Comparison of ENCODE assay signal across 8 mouse cellular contexts in genomic region chr5:107611224-107611623, GRCm38 (mm10). TPM values are rescaled to one million over a fixed set of nuclear protein-coding genes. Genes with fewer than 3 reads are reported as not detected.
DNase-seq lines count a peak whose midpoint lies in the region; ATAC-seq and TF ChIP-seq lines count a peak whose summit lies in the region.

No protein-coding gene starts in this region.

- TF ChIP-seq POLR2A in brain, embryonic 14.5 days (IDR thresholded peaks at IDR 0.05; ENCODE audit: borderline replicate concordance, extremely low read depth, insufficient read depth, insufficient read length, poor library complexity, severe bottlenecking), result no peak

- H3K27me3 ChIP-seq in hindbrain, embryonic 10.5 days (ENCODE audit: insufficient read depth, poor library complexity, severe bottlenecking), result no peaks in the 10 kb centered on the region
- no peaks in the 10 kb centered on the region for H3K27me3 ChIP-seq in hindbrain, embryonic 12.5 days
- no peaks in the 10 kb centered on the region for H3K27me3 ChIP-seq in hindbrain, embryonic 11.5 days (ENCODE audit: control insufficient read depth, insufficient read depth, low read length)

- H3K4me2 ChIP-seq in hindbrain, embryonic 12.5 days (replicated peaks), result no peak overlapping the region
- H3K4me2 ChIP-seq in hindbrain, embryonic 11.5 days (replicated peaks; ENCODE audit: low read depth, low read length), result no peak overlapping the region

- H3K9me3 ChIP-seq in hindbrain, embryonic 10.5 days, result no peaks in the 10 kb centered on the region
- H3K9me3 ChIP-seq in hindbrain, embryonic 12.5 days (replicated peaks), result no peaks in the 10 kb centered on the region
- no peaks in the 10 kb centered on the region for H3K9me3 ChIP-seq in hindbrain, embryonic 11.5 days (ENCODE audit: control insufficient read depth, low read length)

- H3K4me1 ChIP-seq in hindbrain, embryonic 10.5 days (replicated peaks), result no peaks in the 10 kb centered on the region
- H3K4me1 ChIP-seq in hindbrain, embryonic 12.5 days, result no peaks in the 10 kb centered on the region
- no peaks in the 10 kb centered on the region for H3K4me1 ChIP-seq in hindbrain, embryonic 11.5 days (replicated peaks; ENCODE audit: control insufficient read depth, insufficient read depth, low read length)

- H3K9ac ChIP-seq in hindbrain, embryonic 12.5 days, result no peak overlapping the region
- no peak overlapping the region for H3K9ac ChIP-seq in hindbrain, embryonic 11.5 days (ENCODE audit: low read depth, low read length)

- H3K36me3 ChIP-seq in hindbrain, embryonic 10.5 days, result peaks cover 45% of the 10 kb centered on the region
- peaks cover 28% of the 10 kb centered on the region for H3K36me3 ChIP-seq in hindbrain, embryonic 12.5 days
- H3K36me3 ChIP-seq in hindbrain, embryonic 11.5 days (ENCODE audit: control insufficient read depth, insufficient read depth, low read length), result no peaks in the 10 kb centered on the region

- WGBS in hindbrain, embryonic 10.5 days, result 2% methylated on average over 2 of the region's 2 CpGs
- WGBS in hindbrain, embryonic 12.5 days, result 1% methylated on average over 2 of the region's 2 CpGs
- 1% methylated on average over 2 of the region's 2 CpGs for WGBS in hindbrain, embryonic 11.5 days

- DNase-seq in hindbrain, embryonic 10.5 days (ENCODE audit: low spot score), result peak; percentile 60
- peak; percentile 78 for DNase-seq in brain, embryonic 14.5 days (ENCODE audit: low read depth)
- DNase-seq in hindbrain, embryonic 11.5 days (ENCODE audit: low spot score), result peak; percentile 83
- DNase-seq in layer of hippocampus, postnatal 10 days (ENCODE audit: low spot score in 2 of 2), result peak; percentile 72 to 77
- DNase-seq in right cerebral cortex, postnatal 4 days, result peak; percentile 44

- no peak overlapping the region for H3K27ac ChIP-seq in hindbrain, embryonic 10.5 days
- no peak overlapping the region for H3K27ac ChIP-seq in hindbrain, embryonic 12.5 days
- no peak overlapping the region for H3K27ac ChIP-seq in hindbrain, embryonic 11.5 days (ENCODE audit: low read depth, low read length)

- no peak overlapping the region for H3K4me3 ChIP-seq in hindbrain, embryonic 10.5 days
- no peak overlapping the region for H3K4me3 ChIP-seq in hindbrain, embryonic 12.5 days
- H3K4me3 ChIP-seq in hindbrain, embryonic 11.5 days (ENCODE audit: low read depth, low read length), result no peak overlapping the region

- no peak; the same call in 1 of the 2 replicates for ATAC-seq in hindbrain, embryonic 12.5 days (ENCODE audit: low FRiP score)
- ATAC-seq in erythroblast, adult 5-6 weeks (replicated peaks; ENCODE audit: low FRiP score, poor library complexity, severe bottlenecking), result peak; percentile 88
- ATAC-seq in hindbrain, embryonic 11.5 days (ENCODE audit: low FRiP score), result no peak
- peak; percentile 96 for ATAC-seq in megakaryocyte progenitor cell, adult 5-6 weeks (replicated peaks; ENCODE audit: poor library complexity)

- TF ChIP-seq CTCF in brain, embryonic 14.5 days (IDR thresholded peaks at IDR 0.05; ENCODE audit: borderline replicate concordance, extremely low read depth, insufficient read depth, insufficient read length), result peak; percentile 85; the same call in 1 of the 2 replicates

RNA-seq across cellular contexts. Expression of gene Glmn, which starts 13.5 kb away (rescaled TPM):
- polyA plus RNA-seq in hindbrain, embryonic 10.5 days (2016; fragmentation: Nextera tagmentation; extraction: Ambion mirVana), result 28.4 and 32.5 TPM in 2 replicates
- polyA plus RNA-seq in hindbrain, embryonic 12.5 days (2016; fragmentation: Nextera tagmentation; extraction: Ambion mirVana), result 34.2 and 42.7 TPM in 2 replicates
- 16.0 and 18.3 TPM in 2 replicates for polyA plus RNA-seq in brain, embryonic 14.5 days (2012; rRNA removed)
- total RNA-seq in erythroblast, adult 5-6 weeks (2015; ENCODE audit: low replicate concordance), result 4.8 and 11.1 TPM in 2 replicates
- total RNA-seq in erythroblast, adult 5-6 weeks (2017; ENCODE audit: low replicate concordance), result 14.5 and 16.0 TPM in 2 replicates
- polyA plus RNA-seq in hindbrain, embryonic 11.5 days (2014; fragmentation: Nextera tagmentation; extraction: Ambion mirVana), result 34.7 and 34.9 TPM in 2 replicates
- total RNA-seq in layer of hippocampus, postnatal 10 days (2021), result 10 to 100 TPM; 20.1 to 22.8 TPM
- total RNA-seq in megakaryocyte progenitor cell, adult 5-6 weeks (2015), result 18.8 and 25.8 TPM in 2 replicates
- total RNA-seq in megakaryocyte progenitor cell, adult 5-6 weeks (2017), result 11.4 and 13.9 TPM in 2 replicates

RNA-seq across cellular contexts. Expression of gene Rpap2, which starts 14.1 kb away (rescaled TPM):
- polyA plus RNA-seq in hindbrain, embryonic 10.5 days (2016; fragmentation: Nextera tagmentation; extraction: Ambion mirVana), result 15.9 and 19.0 TPM in 2 replicates
- polyA plus RNA-seq in hindbrain, embryonic 12.5 days (2016; fragmentation: Nextera tagmentation; extraction: Ambion mirVana), result 20.1 and 22.6 TPM in 2 replicates
- 11.5 and 12.3 TPM in 2 replicates for polyA plus RNA-seq in brain, embryonic 14.5 days (2012; rRNA removed)
- 8.4 and 17.5 TPM in 2 replicates for total RNA-seq in erythroblast, adult 5-6 weeks (2015; ENCODE audit: low replicate concordance)
- 31.2 and 46.2 TPM in 2 replicates for total RNA-seq in erythroblast, adult 5-6 weeks (2017; ENCODE audit: low replicate concordance)
- polyA plus RNA-seq in hindbrain, embryonic 11.5 days (2014; fragmentation: Nextera tagmentation; extraction: Ambion mirVana), result 21.3 and 23.2 TPM in 2 replicates
- total RNA-seq in layer of hippocampus, postnatal 10 days (2021), result 10 to 100 TPM; 21.8 to 21.9 TPM
- total RNA-seq in megakaryocyte progenitor cell, adult 5-6 weeks (2015), result 18.4 and 24.5 TPM in 2 replicates
- total RNA-seq in megakaryocyte progenitor cell, adult 5-6 weeks (2017), result 19.8 and 33.4 TPM in 2 replicates

Comparison
In these comparisons a context has a peak if more than half of its experiments do, and no peak if none do; other contexts are left out.
1. ATAC-seq: peak in erythroblast, adult 5-6 weeks (single experiment) and megakaryocyte progenitor cell, adult 5-6 weeks (single experiment); none in hindbrain, embryonic 12.5 days (single experiment) and hindbrain, embryonic 11.5 days (single experiment).
2. Peak in every context shown above with its lines, with median percentiles within 50 percentile points of each other: DNase-seq.